Mouse (Mus musculus): ENCODE measurements around the gene Kcnh4. TPM values are rescaled to one million over a fixed set of nuclear protein-coding genes. Genes with fewer than 3 reads are reported as not detected.

The Kcnh4 gene
- polyA plus RNA-seq, 1 experiment from 2014 or later, result not detected

DNA sequence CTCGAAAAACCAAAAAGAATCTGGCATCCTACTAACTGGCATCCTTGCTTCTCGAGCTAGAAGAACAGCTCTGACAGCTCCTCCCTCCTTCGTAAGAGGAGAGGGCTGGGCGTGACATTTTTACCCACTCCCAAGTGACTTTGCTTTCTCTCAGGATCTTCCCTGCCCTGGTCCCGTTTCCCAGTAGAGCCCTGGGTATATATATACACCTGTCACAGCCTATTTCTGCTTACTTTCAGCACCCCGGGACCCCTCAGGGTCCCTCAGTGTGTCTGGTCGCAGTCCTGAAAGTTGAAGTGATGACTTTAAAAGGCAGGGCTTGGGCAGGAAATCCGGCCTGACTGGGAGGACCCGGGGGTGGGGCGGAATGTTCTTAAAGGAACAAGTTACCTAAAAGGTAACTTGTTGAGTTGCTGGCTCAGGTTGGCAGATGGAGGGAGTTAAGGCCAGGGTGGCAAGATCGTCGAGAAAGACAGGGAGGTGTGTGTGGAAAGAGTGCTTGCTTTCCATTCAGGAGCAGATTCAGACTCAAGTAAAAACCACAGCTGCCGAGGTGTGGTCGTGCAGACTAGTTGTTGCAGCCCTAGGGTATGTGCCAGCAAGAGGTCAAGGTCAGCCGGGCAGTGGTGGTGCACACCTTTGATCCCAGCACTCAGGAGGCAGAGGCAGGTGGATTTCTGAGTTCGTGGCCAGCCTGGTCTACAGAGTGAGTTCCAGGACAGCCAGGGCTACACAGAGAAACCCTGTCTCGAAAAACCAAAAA lies 11.1 kb upstream of the Kcnh4 start, which contains the start of gene Ghdc:
Gene Ghdc (minus strand): TSS at position 312 of the 763 bp plus-strand sequence.
- WGBS (ENCODE audit: insufficient replicate concordance), result 9% methylated on average over 17 of the region's 17 CpGs
- H3K9ac ChIP-seq (ENCODE audit: low read depth, low read length), result peak within 1 kb of the TSS; percentile 65
- H3K27ac ChIP-seq (ENCODE audit: low read length), result no peak within 1 kb of the TSS
- peaks cover 5% of the 10 kb centered on the region for H3K4me1 ChIP-seq (ENCODE audit: control insufficient read depth, low read depth, low read length)
- H3K27me3 ChIP-seq (ENCODE audit: control insufficient read depth, insufficient read depth, low read depth, low read length), result no peaks in the 10 kb centered on the region
- peak within 1 kb of the TSS; percentile 66 for H3K4me3 ChIP-seq (ENCODE audit: low read depth, low read length)
- H3K4me2 ChIP-seq (ENCODE audit: low read depth, low read length), result peak within 1 kb of the TSS; percentile 60
- H3K36me3 ChIP-seq (ENCODE audit: control insufficient read depth, insufficient read depth), result no peaks in the 10 kb centered on the region
- H3K9me3 ChIP-seq (replicated peaks; ENCODE audit: control insufficient read depth, low read length), result no peaks in the 10 kb centered on the region
- peak; percentile 53; the same call in 1 of the 2 replicates for ATAC-seq (ENCODE audit: low read depth)

DNA sequence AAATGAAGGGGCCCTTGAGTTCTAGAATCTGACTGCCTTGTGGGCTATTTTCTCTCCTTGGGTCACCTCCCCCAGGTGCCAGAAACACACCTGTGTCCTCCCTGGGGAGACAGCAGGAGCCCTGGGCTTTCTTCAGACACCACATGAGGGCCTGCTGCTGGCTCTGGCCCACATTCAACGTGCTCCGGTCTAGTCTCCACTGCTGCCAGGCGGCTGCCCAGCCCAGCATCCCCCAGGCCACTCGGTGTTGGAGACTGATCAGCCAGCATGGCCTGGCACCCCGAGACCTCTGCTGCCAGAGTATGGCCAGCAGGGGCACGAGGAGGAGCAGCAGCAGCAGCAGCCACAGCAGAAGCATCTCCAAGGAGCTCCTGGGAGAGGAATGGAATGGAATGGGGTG lies 10.2 kb upstream of the Kcnh4 start:
- WGBS (ENCODE audit: insufficient replicate concordance), result 68% methylated on average over 6 of the region's 6 CpGs
- H3K4me3 ChIP-seq (ENCODE audit: low read depth, low read length), result no peak overlapping the region
- no peak overlapping the region for H3K9ac ChIP-seq (ENCODE audit: low read depth, low read length)
- no peaks in the 10 kb centered on the region for H3K9me3 ChIP-seq (replicated peaks; ENCODE audit: control insufficient read depth, low read length)
- ATAC-seq (ENCODE audit: low read depth), result no peak
- H3K36me3 ChIP-seq (ENCODE audit: control insufficient read depth, insufficient read depth), result no peaks in the 10 kb centered on the region
- H3K4me1 ChIP-seq (ENCODE audit: control insufficient read depth, low read depth, low read length), result peaks cover 5% of the 10 kb centered on the region
- H3K27ac ChIP-seq (ENCODE audit: low read length), result no peak overlapping the region
- H3K4me2 ChIP-seq (ENCODE audit: low read depth, low read length), result peak overlapping the region; percentile 60
- no peaks in the 10 kb centered on the region for H3K27me3 ChIP-seq (ENCODE audit: control insufficient read depth, insufficient read depth, low read depth, low read length)

DNA sequence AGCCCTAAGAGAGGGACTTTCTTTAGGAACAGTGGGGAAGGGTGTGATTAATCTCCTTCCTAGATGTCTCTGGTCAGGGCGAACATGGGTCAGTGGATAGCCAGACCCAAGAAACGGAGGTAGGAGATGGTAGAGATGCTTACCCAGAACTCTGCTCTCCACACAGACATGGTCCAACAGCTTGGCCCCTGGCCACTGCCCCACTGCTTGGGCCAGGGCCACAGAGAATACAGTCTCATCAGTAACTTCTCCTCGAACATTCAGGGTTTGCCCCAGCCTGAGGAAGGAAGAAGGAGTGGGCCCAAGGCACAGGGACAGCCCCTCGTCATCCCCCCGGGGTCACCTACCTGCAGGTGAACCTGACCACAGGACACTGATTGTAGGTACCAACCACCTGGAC lies 8.1 kb upstream of the Kcnh4 start:
- Histone ChIP-seq H3K4me1 (ENCODE audit: control insufficient read depth, low read depth, low read length) (peaks cover 5% of the 10 kb centered on the region), H3K27me3 (ENCODE audit: control insufficient read depth, insufficient read depth, low read depth, low read length) (no peaks in the 10 kb centered on the region), H3K4me2 (ENCODE audit: low read depth, low read length) (no peak overlapping the region), H3K9ac (ENCODE audit: low read depth, low read length) (no peak overlapping the region), H3K9me3 (replicated peaks; ENCODE audit: control insufficient read depth, low read length) (no peaks in the 10 kb centered on the region), H3K27ac (ENCODE audit: low read length) (no peak overlapping the region), H3K4me3 (ENCODE audit: low read depth, low read length) (no peak overlapping the region), H3K36me3 (ENCODE audit: control insufficient read depth, insufficient read depth) (no peaks in the 10 kb centered on the region)
- no peak for ATAC-seq (ENCODE audit: low read depth)
- WGBS (ENCODE audit: insufficient replicate concordance), result 68% methylated on average over 5 of the region's 5 CpGs

DNA sequence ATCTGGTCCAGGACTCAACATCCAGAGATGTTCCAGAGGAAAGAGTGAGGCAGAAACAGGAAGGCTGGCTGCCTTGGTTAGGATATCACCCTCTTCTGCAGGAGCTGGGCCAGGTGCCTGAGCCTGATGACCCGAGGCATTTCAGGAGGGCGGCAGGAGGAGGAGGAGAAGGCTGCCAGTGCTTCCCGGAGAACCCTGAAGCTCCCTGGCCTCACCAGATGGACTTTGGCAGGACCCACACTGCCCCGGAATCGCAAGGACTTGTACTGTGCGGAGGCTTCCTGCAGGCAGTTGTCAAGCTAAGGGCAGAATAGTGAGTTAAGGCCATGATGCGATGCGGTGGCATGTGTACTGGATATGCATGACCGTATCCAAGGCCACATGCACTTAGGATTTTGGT lies 7.0 kb upstream of the Kcnh4 start:
- no peaks in the 10 kb centered on the region for H3K36me3 ChIP-seq (ENCODE audit: control insufficient read depth, insufficient read depth)
- peaks cover 3% of the 10 kb centered on the region; the same call in 1 of the 2 replicates for H3K27me3 ChIP-seq (ENCODE audit: control insufficient read depth, insufficient read depth, low read depth, low read length)
- WGBS (ENCODE audit: insufficient replicate concordance), result 81% methylated on average over 9 of the region's 9 CpGs
- no peak overlapping the region for H3K27ac ChIP-seq (ENCODE audit: low read length)
- H3K9ac ChIP-seq (ENCODE audit: low read depth, low read length), result no peak overlapping the region
- peaks cover 8% of the 10 kb centered on the region for H3K4me1 ChIP-seq (ENCODE audit: control insufficient read depth, low read depth, low read length)
- ATAC-seq (ENCODE audit: low read depth), result no peak
- no peak overlapping the region for H3K4me3 ChIP-seq (ENCODE audit: low read depth, low read length)
- H3K9me3 ChIP-seq (replicated peaks; ENCODE audit: control insufficient read depth, low read length), result no peaks in the 10 kb centered on the region
- no peak overlapping the region for H3K4me2 ChIP-seq (ENCODE audit: low read depth, low read length)

DNA sequence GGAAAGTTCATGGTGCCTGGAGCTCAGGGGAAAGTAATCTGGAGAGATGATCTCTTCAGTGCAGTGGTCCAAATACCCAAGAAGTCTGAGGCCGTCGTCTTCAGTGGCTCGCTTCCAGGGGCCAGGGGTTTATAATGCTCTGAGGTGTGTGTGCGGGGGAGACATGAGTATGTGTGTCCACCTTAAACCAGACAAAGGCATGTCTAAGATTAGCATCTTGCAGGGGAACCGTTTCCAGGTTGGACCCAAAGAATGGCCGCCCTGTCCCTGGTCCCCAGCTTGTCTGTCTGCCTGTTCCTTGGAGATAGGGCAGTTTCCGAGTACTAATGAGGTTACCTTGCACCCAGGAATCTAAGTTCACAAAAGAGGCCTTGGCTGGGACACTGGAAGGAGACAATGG lies 3.1 kb upstream of the Kcnh4 start, which contains the start of gene Hcrt:
Gene Hcrt (minus strand): TSS at position 101 of the 400 bp plus-strand sequence.
- no peak within 1 kb of the TSS for H3K9ac ChIP-seq (ENCODE audit: low read depth, low read length)
- no peaks in the 10 kb centered on the region for H3K36me3 ChIP-seq (ENCODE audit: control insufficient read depth, insufficient read depth)
- no peak within 1 kb of the TSS for H3K27ac ChIP-seq (ENCODE audit: low read length)
- H3K4me1 ChIP-seq (ENCODE audit: control insufficient read depth, low read depth, low read length), result peaks cover 16% of the 10 kb centered on the region
- no peaks in the 10 kb centered on the region for H3K9me3 ChIP-seq (replicated peaks; ENCODE audit: control insufficient read depth, low read length)
- no peak for ATAC-seq (ENCODE audit: low read depth)
- H3K27me3 ChIP-seq (ENCODE audit: control insufficient read depth, insufficient read depth, low read depth, low read length), result peaks cover 35% of the 10 kb centered on the region
- 73% methylated on average over 7 of the region's 7 CpGs for WGBS (ENCODE audit: insufficient replicate concordance)
- peak within 1 kb of the TSS; percentile 56 for H3K4me3 ChIP-seq (ENCODE audit: low read depth, low read length)
- peak within 1 kb of the TSS; percentile 72 for H3K4me2 ChIP-seq (ENCODE audit: low read depth, low read length)

DNA sequence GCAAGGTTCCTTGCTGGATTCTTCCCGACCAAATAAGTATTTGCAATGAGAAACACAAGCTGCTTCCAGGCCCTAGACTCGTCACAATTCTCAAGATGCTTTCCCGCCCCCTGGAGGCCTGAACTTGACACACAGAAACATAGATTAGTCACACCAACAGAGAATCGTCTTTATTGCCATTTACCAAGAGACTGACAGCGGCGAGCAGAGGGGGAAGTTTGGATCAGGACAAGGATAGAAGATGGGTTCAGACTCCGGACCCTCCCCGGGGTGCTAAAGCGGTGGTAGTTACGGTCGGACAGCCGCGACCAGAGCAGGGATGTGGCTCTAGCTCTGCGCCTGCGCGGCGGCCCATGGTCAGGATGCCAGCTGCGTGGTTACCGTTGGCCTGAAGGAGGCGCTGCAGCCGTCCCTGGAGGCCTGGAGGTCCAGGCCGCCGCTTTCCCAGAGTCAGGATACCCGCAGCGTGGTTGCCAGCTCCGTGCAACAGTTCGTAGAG lies 1.9 kb upstream of the Kcnh4 start:
- ATAC-seq (ENCODE audit: low read depth), result peak; percentile 39; the same call in 1 of the 2 replicates
- under 1% methylated on average over 27 of the region's 27 CpGs for WGBS (ENCODE audit: insufficient replicate concordance)

DNA sequence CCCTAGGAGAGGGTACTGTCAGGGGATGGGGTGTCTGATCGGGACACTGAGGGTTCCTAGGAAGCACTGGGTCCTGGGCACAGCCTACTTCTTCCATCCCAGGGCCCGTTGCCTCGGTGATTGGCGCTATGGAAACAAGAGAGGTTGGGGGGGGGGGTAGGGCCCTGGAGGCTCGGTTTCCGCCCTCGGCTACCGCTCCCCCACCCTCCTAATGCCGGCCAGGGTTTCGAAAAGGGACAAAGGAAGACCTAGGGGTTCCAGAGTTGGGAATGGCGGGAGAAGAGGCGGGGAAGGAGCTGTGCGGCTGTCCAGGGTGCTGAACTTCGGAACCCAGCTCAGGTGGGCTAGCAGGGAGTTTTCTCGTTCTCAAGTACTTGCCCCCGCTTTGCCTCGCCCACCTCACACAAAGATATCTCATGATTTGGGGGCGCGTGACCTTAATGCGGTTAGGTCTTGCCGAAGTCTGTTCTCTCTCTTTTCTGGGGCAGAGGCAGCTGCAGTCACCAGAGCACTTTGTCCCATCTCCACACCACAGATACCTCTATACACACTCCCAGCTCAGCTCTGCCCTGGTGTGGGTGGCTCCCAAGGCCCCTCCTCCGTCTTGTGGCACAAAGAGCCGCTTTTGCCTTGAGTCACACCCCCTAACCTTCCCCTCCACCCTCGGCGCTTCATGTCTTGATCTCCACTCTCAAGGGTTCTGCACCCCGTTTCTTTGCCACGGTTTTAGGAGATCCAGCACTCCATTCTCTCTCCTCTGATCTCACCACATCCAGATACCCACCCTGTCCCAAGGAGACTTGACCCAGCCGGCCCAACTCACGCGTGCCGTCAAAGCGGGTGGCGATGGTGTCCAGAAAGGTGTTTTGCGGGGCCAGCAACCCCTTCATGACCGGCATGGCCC lies 783 bp downstream of the Kcnh4 start:
- H3K9me3 ChIP-seq (replicated peaks; ENCODE audit: control insufficient read depth, low read length), result no peaks in the 10 kb centered on the region

More for the DNA sequence above, 1.9 kb upstream of the Kcnh4 start:
- no peak overlapping the region for H3K9ac ChIP-seq (ENCODE audit: low read depth, low read length)
- peaks cover 43% of the 10 kb centered on the region for H3K27me3 ChIP-seq (ENCODE audit: control insufficient read depth, insufficient read depth, low read depth, low read length)
- peaks cover 16% of the 10 kb centered on the region for H3K4me1 ChIP-seq (ENCODE audit: control insufficient read depth, low read depth, low read length)
- H3K27ac ChIP-seq (ENCODE audit: low read length), result no peak overlapping the region
- H3K36me3 ChIP-seq (ENCODE audit: control insufficient read depth, insufficient read depth), result no peaks in the 10 kb centered on the region
- H3K4me2 ChIP-seq (ENCODE audit: low read depth, low read length), result peak overlapping the region; percentile 72
- peak overlapping the region; percentile 56 for H3K4me3 ChIP-seq (ENCODE audit: low read depth, low read length)
- H3K9me3 ChIP-seq (replicated peaks; ENCODE audit: control insufficient read depth, low read length), result no peaks in the 10 kb centered on the region

DNA sequence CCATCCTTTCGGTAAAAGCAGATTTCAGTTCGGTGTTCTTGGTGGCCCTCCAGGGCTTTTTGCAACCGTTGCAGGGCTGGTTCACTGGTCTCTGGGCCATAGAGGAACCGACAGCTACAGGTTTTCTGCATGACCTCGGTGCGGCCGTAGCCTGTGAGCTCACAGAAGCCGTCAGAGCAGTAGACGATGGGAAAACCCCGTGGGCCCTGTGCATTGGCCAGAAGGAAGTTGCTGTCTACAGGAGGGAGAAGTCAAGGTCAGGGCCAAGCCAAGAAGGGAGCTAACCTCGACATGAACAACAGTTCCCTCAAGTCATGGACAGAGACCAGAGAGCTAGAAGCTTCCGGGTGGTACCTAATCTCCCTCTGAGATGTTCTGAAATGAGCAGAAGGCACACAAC lies 2.2 kb downstream of the Kcnh4 start:
- H3K4me3 ChIP-seq (ENCODE audit: low read depth, low read length), result no peak overlapping the region
- no peaks in the 10 kb centered on the region for H3K36me3 ChIP-seq (ENCODE audit: control insufficient read depth, insufficient read depth)
- H3K4me1 ChIP-seq (ENCODE audit: control insufficient read depth, low read depth, low read length), result peaks cover 16% of the 10 kb centered on the region
- 67% methylated on average over 12 of the region's 12 CpGs for WGBS (ENCODE audit: insufficient replicate concordance)
- H3K27ac ChIP-seq (ENCODE audit: low read length), result no peak overlapping the region
- no peak overlapping the region for H3K9ac ChIP-seq (ENCODE audit: low read depth, low read length)
- no peak overlapping the region for H3K4me2 ChIP-seq (ENCODE audit: low read depth, low read length)
- no peak for ATAC-seq (ENCODE audit: low read depth)
- no peaks in the 10 kb centered on the region for H3K9me3 ChIP-seq (replicated peaks; ENCODE audit: control insufficient read depth, low read length)
- H3K27me3 ChIP-seq (ENCODE audit: control insufficient read depth, insufficient read depth, low read depth, low read length), result peaks cover 55% of the 10 kb centered on the region

More for the DNA sequence above, 783 bp downstream of the Kcnh4 start:
- Histone ChIP-seq H3K4me1 (ENCODE audit: control insufficient read depth, low read depth, low read length) (peaks cover 16% of the 10 kb centered on the region), H3K4me3 (ENCODE audit: low read depth, low read length) (peak overlapping the region; percentile 47), H3K27me3 (ENCODE audit: control insufficient read depth, insufficient read depth, low read depth, low read length) (peaks cover 48% of the 10 kb centered on the region), H3K4me2 (ENCODE audit: low read depth, low read length) (peak overlapping the region; percentile 63), H3K9ac (ENCODE audit: low read depth, low read length) (no peak overlapping the region), H3K27ac (ENCODE audit: low read length) (no peak overlapping the region), H3K36me3 (ENCODE audit: control insufficient read depth, insufficient read depth) (no peaks in the 10 kb centered on the region)
- WGBS (ENCODE audit: insufficient replicate concordance), result 3% methylated on average over 35 of the region's 35 CpGs
- ATAC-seq (ENCODE audit: low read depth), result no peak; the same call in 1 of the 2 replicates

Data from liver, embryonic 16.5 days (tissue).